In the genomic region with DNA sequence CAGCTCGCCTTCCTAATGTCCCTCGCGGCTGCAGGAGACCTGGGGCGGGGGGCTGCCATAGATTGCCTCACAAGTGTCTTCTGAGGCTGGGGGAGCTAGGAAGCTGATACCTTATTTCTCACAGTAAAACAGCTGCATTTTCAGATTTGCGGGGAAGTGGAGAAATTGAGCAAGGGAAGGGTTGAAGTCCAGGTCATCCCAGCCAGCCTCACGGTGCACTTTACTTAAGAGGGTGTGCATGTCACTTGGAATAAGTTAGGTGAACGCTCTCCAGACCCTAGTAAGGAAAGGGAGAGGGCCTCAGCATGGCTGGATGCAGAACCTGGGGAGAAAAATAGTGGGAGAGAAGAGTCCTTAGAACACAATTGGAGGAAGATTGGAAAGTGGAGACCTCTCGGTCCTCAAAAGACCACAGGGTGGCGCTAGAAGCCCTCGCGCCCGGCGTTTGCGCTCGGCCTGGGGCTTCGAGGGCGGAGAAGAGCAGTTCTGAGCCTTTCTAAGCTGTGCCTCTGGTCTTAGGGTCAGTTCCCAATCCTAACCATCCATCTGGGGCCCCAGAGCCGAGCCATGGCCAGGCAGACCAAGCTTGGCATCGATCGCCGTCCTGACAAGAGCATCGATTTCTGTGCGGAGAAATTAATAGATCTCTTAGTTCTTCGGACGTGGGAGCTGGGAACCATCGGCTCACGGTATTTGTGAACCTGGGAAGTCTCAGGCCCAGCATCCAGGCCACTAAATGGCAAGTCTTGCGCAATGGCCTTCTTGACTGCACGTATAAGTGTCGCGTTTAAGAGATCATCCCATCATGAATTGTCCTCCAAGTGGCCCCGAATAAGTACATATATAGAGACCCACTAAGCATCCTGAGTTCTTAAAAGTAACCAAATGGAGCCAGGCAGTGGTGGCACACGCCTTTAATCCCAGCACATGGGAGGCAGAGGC, we compare ENCODE assay signal across 9 mouse cellular contexts. TPM values are rescaled to one million over a fixed set of nuclear protein-coding genes. Genes with fewer than 3 reads are reported as not detected.
DNase-seq lines count a peak whose midpoint lies in the region; ATAC-seq and TF ChIP-seq lines count a peak whose summit lies in the region.
"Had no signal": no experiment of that assay in that cellular context is flagged by ENCODE, and none has a peak within 500 bp of the region (broad histone marks: within the 10 kb centered on the region; RNA-seq: fewer than 3 reads in every experiment).

No protein-coding gene starts in this region.

- DNase-seq in ES-CJ7 (ENCODE audit: low read depth, low spot score) = peak; percentile 74
- peak; percentile 62 to 74 for DNase-seq in adrenal gland, postnatal 36 days
- peak; percentile 56 for DNase-seq in embryonic facial prominence, embryonic 14.5 days (ENCODE audit: low spot score)
- peak; percentile 73 for DNase-seq in kidney, postnatal 14 days
- DNase-seq in lung, adult 2 months = peak; percentile 50
- peak; percentile 81 for DNase-seq in thymus, postnatal 4 days

- no peaks in the 10 kb centered on the region for H3K9me3 ChIP-seq in embryonic facial prominence, embryonic 14.5 days (ENCODE audit: control insufficient read depth, low read length)
- H3K9me3 ChIP-seq in heart, embryonic 15.5 days (replicated peaks) = no peaks in the 10 kb centered on the region
- no peaks in the 10 kb centered on the region for H3K9me3 ChIP-seq in neural tube, embryonic 15.5 days (replicated peaks)

- H3K9ac ChIP-seq in embryonic facial prominence, embryonic 14.5 days (ENCODE audit: low read depth, low read length) = peak overlapping the region; percentile 52
- H3K9ac ChIP-seq in heart, embryonic 15.5 days = peak overlapping the region; percentile 32; the same call in 1 of the 2 replicates
- H3K9ac ChIP-seq in neural tube, embryonic 15.5 days (replicated peaks) = peak overlapping the region; percentile 30; the same call in 1 of the 2 replicates

- 18% methylated on average over 31 of the region's 33 CpGs for WGBS in embryonic facial prominence, embryonic 14.5 days
- WGBS in heart, embryonic 15.5 days = 19% methylated on average over 33 of the region's 33 CpGs
- WGBS in lung, adult 2 months = 15% methylated on average over 33 of the region's 33 CpGs
- 16% methylated on average over 33 of the region's 33 CpGs for WGBS in neural tube, embryonic 15.5 days

- H3K4me3 ChIP-seq in embryonic facial prominence, embryonic 14.5 days (ENCODE audit: low read depth, low read length) = peak overlapping the region; percentile 34
- peak overlapping the region; percentile 40 for H3K4me3 ChIP-seq in heart, embryonic 15.5 days
- H3K4me3 ChIP-seq in lung, adult 2 months (replicated peaks; ENCODE audit: extremely low read depth, low read depth, low read length) = no peak overlapping the region
- peak overlapping the region; percentile 36 for H3K4me3 ChIP-seq in neural tube, embryonic 15.5 days (replicated peaks)

- H3K4me2 ChIP-seq in embryonic facial prominence, embryonic 14.5 days (ENCODE audit: low read depth, low read length) = peak overlapping the region; percentile 60
- H3K4me2 ChIP-seq in heart, embryonic 15.5 days = peak overlapping the region; percentile 56
- peak overlapping the region; percentile 63 for H3K4me2 ChIP-seq in neural tube, embryonic 15.5 days

- peaks cover 27% of the 10 kb centered on the region for H3K4me1 ChIP-seq in embryonic facial prominence, embryonic 14.5 days (ENCODE audit: control insufficient read depth, insufficient read depth, low read length)
- H3K4me1 ChIP-seq in heart, embryonic 15.5 days (replicated peaks) = peaks cover 22% of the 10 kb centered on the region
- H3K4me1 ChIP-seq in lung, adult 2 months (ENCODE audit: control insufficient read depth, insufficient read depth, low read length) = peaks cover 6% of the 10 kb centered on the region; the same call in 1 of the 2 replicates
- peaks cover 28% of the 10 kb centered on the region for H3K4me1 ChIP-seq in neural tube, embryonic 15.5 days

- peak; percentile 64 for ATAC-seq in embryonic facial prominence, embryonic 14.5 days (ENCODE audit: low read depth)
- peak; percentile 24; the same call in 1 of the 2 replicates for ATAC-seq in heart, embryonic 15.5 days (replicated peaks; ENCODE audit: insufficient number of reproducible peaks, insufficient read depth, low FRiP score, low read depth)
- 0 out of 2 replicates have a peak, but pooled peaks have one; percentile 16 for ATAC-seq in neural tube, embryonic 15.5 days (ENCODE audit: low FRiP score)

- H3K36me3 ChIP-seq in embryonic facial prominence, embryonic 14.5 days (ENCODE audit: control insufficient read depth, insufficient read depth, low read length) = no peaks in the 10 kb centered on the region
- H3K36me3 ChIP-seq in heart, embryonic 15.5 days = no peaks in the 10 kb centered on the region
- H3K36me3 ChIP-seq in neural tube, embryonic 15.5 days = no peaks in the 10 kb centered on the region

- H3K27me3 ChIP-seq in embryonic facial prominence, embryonic 14.5 days (replicated peaks; ENCODE audit: control insufficient read depth, insufficient read depth, low read length) = peaks cover 84% of the 10 kb centered on the region
- H3K27me3 ChIP-seq in heart, embryonic 15.5 days = peaks cover 100% of the 10 kb centered on the region
- peaks cover 97% of the 10 kb centered on the region for H3K27me3 ChIP-seq in neural tube, embryonic 15.5 days (replicated peaks)

- TF ChIP-seq CTCF in lung, adult 2 months (IDR thresholded peaks at IDR 0.05; ENCODE audit: insufficient read depth, low read length) = peak; percentile 36; the same call in 1 of the 2 replicates

- no peak for TF ChIP-seq POLR2A in lung, adult 2 months (IDR thresholded peaks at IDR 0.05; ENCODE audit: borderline replicate concordance, extremely low read depth, low read depth, low read length)

- H3K27ac ChIP-seq in embryonic facial prominence, embryonic 14.5 days (replicated peaks; ENCODE audit: low read depth, low read length) = no peak overlapping the region
- H3K27ac ChIP-seq in heart, embryonic 15.5 days = no peak overlapping the region
- H3K27ac ChIP-seq in neural tube, embryonic 15.5 days (replicated peaks) = no peak overlapping the region

RNA-seq across cellular contexts. Expression of a gene that starts 0.6 kb away (rescaled TPM):
- 1 to 10 TPM; 3.8 to 6.8 TPM for total RNA-seq in adrenal gland, postnatal 36 days (2021)
- 16.2 and 19.5 TPM in 2 replicates for polyA plus RNA-seq in embryonic facial prominence, embryonic 14.5 days (2014; fragmentation: Nextera tagmentation; extraction: Ambion mirVana)
- polyA plus RNA-seq in heart, embryonic 15.5 days (2015; fragmentation: Nextera tagmentation; extraction: Ambion mirVana) = 0.40 and 4.9 TPM in 2 replicates
- 0.56 and 0.87 TPM in 2 replicates for polyA plus RNA-seq in lung, adult 2 months (2012; rRNA removed)
- polyA plus RNA-seq in neural tube, embryonic 15.5 days (2015; fragmentation: Nextera tagmentation; extraction: Ambion mirVana) = 41.2 and 50.1 TPM in 2 replicates

RNA-seq across cellular contexts. Expression of a gene that starts 1.1 kb away (rescaled TPM):
- total RNA-seq in adrenal gland, postnatal 36 days (2021) = under 1 TPM; 0.56 to 0.86 TPM
- 1.2 and 1.6 TPM in 2 replicates for polyA plus RNA-seq in embryonic facial prominence, embryonic 14.5 days (2014; fragmentation: Nextera tagmentation; extraction: Ambion mirVana)
- polyA plus RNA-seq in heart, embryonic 15.5 days (2015; fragmentation: Nextera tagmentation; extraction: Ambion mirVana) = 0.08 and 0.11 TPM in 2 replicates
- 0.19 and 0.66 TPM in 2 replicates for polyA plus RNA-seq in lung, adult 2 months (2012; rRNA removed)
- polyA plus RNA-seq in neural tube, embryonic 15.5 days (2015; fragmentation: Nextera tagmentation; extraction: Ambion mirVana) = 1.1 and 2.0 TPM in 2 replicates

RNA-seq across cellular contexts. Expression of a gene that starts 28.5 kb away (rescaled TPM):
- total RNA-seq in adrenal gland, postnatal 36 days (2021) = 10 to 100 TPM; 20.3 to 30.7 TPM
- 26.7 and 29.6 TPM in 2 replicates for polyA plus RNA-seq in embryonic facial prominence, embryonic 14.5 days (2014; fragmentation: Nextera tagmentation; extraction: Ambion mirVana)
- polyA plus RNA-seq in heart, embryonic 15.5 days (2015; fragmentation: Nextera tagmentation; extraction: Ambion mirVana) = 17.4 and 25.4 TPM in 2 replicates
- 87.2 and 112 TPM in 2 replicates for polyA plus RNA-seq in lung, adult 2 months (2012; rRNA removed)
- polyA plus RNA-seq in neural tube, embryonic 15.5 days (2015; fragmentation: Nextera tagmentation; extraction: Ambion mirVana) = 9.1 and 13.4 TPM in 2 replicates

RNA-seq across cellular contexts. Expression of a gene that starts 47.2 kb away (rescaled TPM):
- total RNA-seq in adrenal gland, postnatal 36 days (2021) = under 1 TPM; 0.66 to 0.72 TPM
- polyA plus RNA-seq in embryonic facial prominence, embryonic 14.5 days (2014; fragmentation: Nextera tagmentation; extraction: Ambion mirVana) = 0.60 and 1.5 TPM in 2 replicates
- 0.29 and 0.70 TPM in 2 replicates for polyA plus RNA-seq in heart, embryonic 15.5 days (2015; fragmentation: Nextera tagmentation; extraction: Ambion mirVana)
- 9.5 and 15.4 TPM in 2 replicates for polyA plus RNA-seq in lung, adult 2 months (2012; rRNA removed)
- polyA plus RNA-seq in neural tube, embryonic 15.5 days (2015; fragmentation: Nextera tagmentation; extraction: Ambion mirVana) = 0.44 and 1.0 TPM in 2 replicates

RNA-seq across cellular contexts. Expression of a gene that starts 50.9 kb away (rescaled TPM):
- total RNA-seq in adrenal gland, postnatal 36 days (2021) = under 1 TPM in 1 of 2 experiments, not detected in 1; 0.36 TPM
- polyA plus RNA-seq in embryonic facial prominence, embryonic 14.5 days (2014; fragmentation: Nextera tagmentation; extraction: Ambion mirVana) = 0.08 TPM in 1 of 2 replicates, not detected in the other
- 0.37 and 3.8 TPM in 2 replicates for polyA plus RNA-seq in heart, embryonic 15.5 days (2015; fragmentation: Nextera tagmentation; extraction: Ambion mirVana)
- 2.6 and 2.8 TPM in 2 replicates for polyA plus RNA-seq in lung, adult 2 months (2012; rRNA removed)
- 5.0 TPM in 1 of 2 replicates, not detected in the other for polyA plus RNA-seq in neural tube, embryonic 15.5 days (2015; fragmentation: Nextera tagmentation; extraction: Ambion mirVana)
- total RNA-seq: layer of hippocampus, adult 8-10 months had no signal
